Mouse (Mus musculus) intestine, embryonic 16.5 days (tissue): ENCODE measurements around the gene Spdya. TPM values are rescaled to one million over a fixed set of nuclear protein-coding genes. Genes with fewer than 3 reads are reported as not detected.
"Not testable (repeated sequence)": the region's sequence is repeated elsewhere in the genome, so short reads cannot be mapped to it uniquely, and the experiment has no call there.

Experiments
- ATAC-seq: fragments of 200-750 bp; cut with Nextera tagmentation; 2 replicates; pipeline ENCODE4 v1.8.0; 2017; ENCODE audit warnings: moderate TSS enrichment, moderate library complexity
- H3K27ac ChIP-seq: fragments of 300-500 bp; sonication (generic); 2 replicates; pipeline ENCODE4 v1.5.1; 2014; ENCODE audit warnings: mild to moderate bottlenecking, low read length
- H3K27me3 ChIP-seq: fragments of 300-500 bp; sonication (generic); replicated peaks from 2 replicates; pipeline ENCODE4 v1.6.1; 2014; ENCODE audit warnings: low read length, control low read depth, mixed read lengths; ENCODE audit not compliant: control insufficient read depth, insufficient read depth
- H3K36me3 ChIP-seq: fragments of 300-500 bp; sonication (generic); 2 replicates; pipeline ENCODE4 v1.6.1; 2014; ENCODE audit warnings: low read length, control low read depth; ENCODE audit not compliant: control insufficient read depth, insufficient read depth
- H3K4me1 ChIP-seq: fragments of 300-500 bp; sonication (generic); 2 replicates; pipeline ENCODE4 v1.6.1; 2014; ENCODE audit warnings: low read length, control low read depth, mixed read lengths; ENCODE audit not compliant: control insufficient read depth, insufficient read depth
- H3K4me2 ChIP-seq: fragments of 300-500 bp; sonication (generic); 2 replicates; pipeline ENCODE4 v1.6.1; 2014; ENCODE audit warnings: low read depth, low read length, control low read depth
- H3K4me3 ChIP-seq: fragments of 300-500 bp; sonication (generic); 2 replicates; pipeline ENCODE4 v1.5.1; 2014; ENCODE audit warnings: mild to moderate bottlenecking, low read length
- H3K9ac ChIP-seq: fragments of 300-500 bp; sonication (generic); 2 replicates; pipeline ENCODE4 v1.6.1; 2014; ENCODE audit warnings: low read depth, low read length
- H3K9me3 ChIP-seq: fragments of 300-500 bp; sonication (generic); 2 replicates; pipeline ENCODE4 v1.6.1; 2016; ENCODE audit warnings: low read length, control low read depth; ENCODE audit not compliant: control insufficient read depth
- WGBS: fragments of 180-500 bp; shearing (Covaris S2); extraction: QIAGEN DNeasy Blood & Tissue Kit; methylation state at CpG from one replicate; pipeline ENCODE4 v1.1.7; 2014; 5-methylcytosine and 5-hydroxymethylcytosine counted together
- polyA plus RNA-seq: library from polyadenylated mRNA; unstranded; fragments of >200 nt; fragmentation: Nextera tagmentation; extraction: Ambion mirVana; gene quantifications from 2 replicates; pipeline ENCODE4 v1.2.1, GENCODE M21; 2015

Gene Spdya
- 0.33 and 0.45 TPM in 2 replicates for polyA plus RNA-seq

- under 1% methylated on average over 74 of the region's 78 CpGs for WGBS
- Histone ChIP-seq H3K27ac (peak within 1 kb of the TSS; percentile 37; the same call in 1 of the 2 replicates), H3K9ac (peak within 1 kb of the TSS; percentile 77), H3K4me2 (peak within 1 kb of the TSS; percentile 100), H3K36me3 (no peaks in the 10 kb centered on the region), H3K27me3 (peaks cover 4% of the 10 kb centered on the region; the same call in 1 of the 2 replicates), H3K4me1 (peaks cover 3% of the 10 kb centered on the region; the same call in 1 of the 2 replicates), H3K4me3 (peak within 1 kb of the TSS; percentile 77), H3K9me3 (no peaks in the 10 kb centered on the region)
- peak; percentile 98 for ATAC-seq
Measured at GRCm38 (mm10) chr17:71551757-71552451, at the start of gene Spdya. Spdya (plus strand) TSS chr17:71552061.

- H3K4me2 ChIP-seq = no peak overlapping the region
- peak; percentile 31; the same call in 1 of the 2 replicates for ATAC-seq
- 82% methylated on average over 8 of the region's 8 CpGs for WGBS
- H3K9ac ChIP-seq = no peak overlapping the region
- no peak overlapping the region for H3K27ac ChIP-seq
- H3K4me1 ChIP-seq = no peaks in the 10 kb centered on the region
- H3K27me3 ChIP-seq = no peaks in the 10 kb centered on the region
- H3K4me3 ChIP-seq = no peak overlapping the region
- no peaks in the 10 kb centered on the region for H3K9me3 ChIP-seq
- H3K36me3 ChIP-seq = peaks cover 5% of the 10 kb centered on the region; the same call in 1 of the 2 replicates
Measured at GRCm38 (mm10) chr17:71506832-71507231, 45.0 kb upstream of the Spdya start.

GRCm38 (mm10) chr17:71510297-71510696 is 41.6 kb upstream of the Spdya start:
- H3K27me3 ChIP-seq = no peaks in the 10 kb centered on the region
- no peaks in the 10 kb centered on the region for H3K9me3 ChIP-seq
- no peak overlapping the region for H3K4me2 ChIP-seq
- no peak overlapping the region for H3K9ac ChIP-seq
- peak; percentile 77; the same call in 1 of the 2 replicates for ATAC-seq
- H3K36me3 ChIP-seq = peaks cover 5% of the 10 kb centered on the region; the same call in 1 of the 2 replicates
- no peak overlapping the region for H3K27ac ChIP-seq
- H3K4me3 ChIP-seq = no peak overlapping the region
- H3K4me1 ChIP-seq = no peaks in the 10 kb centered on the region
- 86% methylated on average over 11 of the region's 11 CpGs for WGBS

GRCm38 (mm10) chr17:71526302-71526708 is 25.6 kb upstream of the Spdya start:
- Histone ChIP-seq H3K4me2 (peak overlapping the region; percentile 68), H3K9ac (peak overlapping the region; percentile 75), H3K4me3 (peak overlapping the region; percentile 77), H3K9me3 (no peaks in the 10 kb centered on the region), H3K36me3 (no peaks in the 10 kb centered on the region), H3K27ac (peak overlapping the region; percentile 97), H3K27me3 (no peaks in the 10 kb centered on the region), H3K4me1 (peaks cover 6% of the 10 kb centered on the region; the same call in 1 of the 2 replicates)
- under 1% methylated on average over 13 of the region's 13 CpGs for WGBS
- ATAC-seq = peak; percentile 54

GRCm38 (mm10) chr17:71526711-71527564 is 24.9 kb upstream of the Spdya start, which contains the start of gene Ndc80:
Ndc80 (minus strand) TSS chr17:71526857.
- under 1% methylated on average over 66 of the region's 66 CpGs for WGBS
- Histone ChIP-seq H3K4me2 (peak within 1 kb of the TSS; percentile 68), H3K4me3 (peak within 1 kb of the TSS; percentile 77), H3K27me3 (no peaks in the 10 kb centered on the region), H3K36me3 (no peaks in the 10 kb centered on the region), H3K9ac (peak within 1 kb of the TSS; percentile 75), H3K27ac (peak within 1 kb of the TSS; percentile 97), H3K9me3 (no peaks in the 10 kb centered on the region), H3K4me1 (peaks cover 6% of the 10 kb centered on the region; the same call in 1 of the 2 replicates)
- ATAC-seq = peak; percentile 99

- no peaks in the 10 kb centered on the region for H3K36me3 ChIP-seq
- H3K27ac ChIP-seq = no peak overlapping the region
- H3K4me3 ChIP-seq = no peak overlapping the region
- peaks cover 6% of the 10 kb centered on the region; the same call in 1 of the 2 replicates for H3K4me1 ChIP-seq
- ATAC-seq = no peak
- H3K9me3 ChIP-seq = no peaks in the 10 kb centered on the region
- H3K4me2 ChIP-seq = no peak overlapping the region
- no peaks in the 10 kb centered on the region for H3K27me3 ChIP-seq
- H3K9ac ChIP-seq = no peak overlapping the region
Measured at GRCm38 (mm10) chr17:71528042-71528441, 23.8 kb upstream of the Spdya start.

GRCm38 (mm10) chr17:71535595-71535994 is 16.3 kb upstream of the Spdya start:
- H3K9me3 ChIP-seq, ATAC-seq, H3K9ac ChIP-seq, H3K27ac ChIP-seq, H3K27me3 ChIP-seq, H3K4me1 ChIP-seq, H3K4me2 ChIP-seq, H3K4me3 ChIP-seq, H3K36me3 ChIP-seq: not testable (repeated sequence)
- 44% methylated on average over 1 of the region's 1 CpGs for WGBS

- Histone ChIP-seq H3K4me3 (no peak overlapping the region), H3K36me3 (no peaks in the 10 kb centered on the region), H3K9ac (no peak overlapping the region), H3K4me2 (no peak overlapping the region), H3K27me3 (no peaks in the 10 kb centered on the region), H3K27ac (no peak overlapping the region), H3K9me3 (no peaks in the 10 kb centered on the region), H3K4me1 (no peaks in the 10 kb centered on the region)
- ATAC-seq = no peak
- 81% methylated on average over 3 of the region's 3 CpGs for WGBS
Measured at GRCm38 (mm10) chr17:71537164-71537563, 14.7 kb upstream of the Spdya start.

GRCm38 (mm10) chr17:71548586-71548985 is 3.3 kb upstream of the Spdya start:
- 0% methylated on average over 1 of the region's 1 CpGs for WGBS
- peaks cover 4% of the 10 kb centered on the region; the same call in 1 of the 2 replicates for H3K27me3 ChIP-seq
- H3K4me1 ChIP-seq = peaks cover 3% of the 10 kb centered on the region; the same call in 1 of the 2 replicates
- no peak overlapping the region for H3K9ac ChIP-seq
- H3K4me3 ChIP-seq = no peak overlapping the region
- no peak for ATAC-seq
- no peaks in the 10 kb centered on the region for H3K36me3 ChIP-seq
- no peak overlapping the region for H3K4me2 ChIP-seq
- H3K9me3 ChIP-seq = no peaks in the 10 kb centered on the region
- no peak overlapping the region for H3K27ac ChIP-seq
